Comparison of ENCODE assay signal across 8 mouse cellular contexts in the genomic region with DNA sequence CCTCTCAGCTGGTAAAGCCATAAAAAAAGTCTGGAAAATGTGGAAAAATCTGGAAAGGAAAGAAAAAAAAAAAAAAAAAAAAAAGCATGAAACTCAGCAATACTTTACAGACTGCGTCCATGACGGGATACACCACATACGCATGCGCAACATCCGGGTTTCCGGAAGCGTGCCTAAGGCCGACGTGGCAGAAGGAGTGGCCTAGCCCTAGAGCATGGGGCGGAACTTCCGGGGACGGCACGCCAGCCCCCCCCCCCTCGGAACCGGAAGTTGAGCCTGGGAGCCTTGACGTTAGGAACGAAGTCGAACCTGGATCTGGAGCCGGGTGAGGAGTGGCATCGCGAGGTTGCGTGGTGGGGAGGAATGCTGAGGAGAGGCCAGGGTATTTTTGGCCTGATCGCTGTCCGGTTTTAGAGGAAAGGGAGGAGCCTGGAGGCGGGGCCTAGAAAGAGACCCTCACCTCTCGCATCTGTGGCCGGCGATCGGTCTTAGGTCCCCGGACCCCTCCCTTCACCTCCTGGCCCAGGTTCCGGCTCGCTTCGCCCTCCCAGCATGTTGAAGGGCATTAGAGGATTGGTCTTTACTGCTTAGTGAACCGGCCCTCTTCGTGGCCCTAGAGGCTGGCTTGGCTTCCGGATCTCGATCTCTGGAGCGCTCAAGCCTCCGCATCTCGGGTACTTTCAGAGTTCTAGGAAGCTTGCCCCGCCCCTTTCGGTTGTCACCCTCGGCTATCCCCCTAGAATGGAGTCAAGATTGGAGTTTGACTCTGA. TPM values are rescaled to one million over a fixed set of nuclear protein-coding genes. Genes with fewer than 3 reads are reported as not detected.
DNase-seq lines count a peak whose midpoint lies in the region; ATAC-seq and TF ChIP-seq lines count a peak whose summit lies in the region.

TSS of gene Sec24c (plus strand) at position 245 of the 770 bp plus-strand sequence.

- ATAC-seq in forebrain, embryonic 15.5 days (replicated peaks), result peak; percentile 96
- peak; percentile 95 for ATAC-seq in neutrophil, adult 5-6 weeks (ENCODE audit: extremely low read depth, insufficient number of reproducible peaks, low FRiP score, poor library complexity, severe bottlenecking)

- intact Hi-C loops in heart, postnatal 25 days (cut with DNase I), result loop anchor here (2.0 kb wide), 1 partner anchor 19 kb away; no protein-coding TSS in a partner anchor

- peaks cover 15% of the 10 kb centered on the region for H3K36me3 ChIP-seq in ES-E14 (ENCODE audit: control insufficient read depth, insufficient read depth, low read length, poor library complexity, severe bottlenecking)
- H3K36me3 ChIP-seq in forebrain, embryonic 15.5 days, result peaks cover 32% of the 10 kb centered on the region

- in situ Hi-C loops in ES-E14 (cut with MboI; ENCODE audit: low sequenced_read_pairs in 2 of 2, unreplicated experiment in 2 of 2), result no loop called here

- TF ChIP-seq POLR2A in lung, adult 2 months (IDR thresholded peaks at IDR 0.05; ENCODE audit: borderline replicate concordance, extremely low read depth, low read depth, low read length), result peak; percentile 88; the same call in 1 of the 2 replicates

- peak; percentile 100 for DNase-seq in ES-E14 (ENCODE audit: low read depth, low spot score)
- DNase-seq in cerebellum, adult 11-12 months, result peak; percentile 97
- DNase-seq in heart, postnatal 25 days (ENCODE audit: low spot score), result peak; percentile 92
- peak; percentile 93 to 96 for DNase-seq in layer of hippocampus, adult 18-20 months (ENCODE audit: low spot score in 2 of 2)
- peak; percentile 98 for DNase-seq in lung, adult 2 months
- DNase-seq in thymus, adult 18-20 months, result peak; percentile 94 to 96

- peak within 1 kb of the TSS; percentile 84 for H3K27ac ChIP-seq in ES-E14 (ENCODE audit: insufficient read depth, low read depth, low read length, poor library complexity, severe bottlenecking)
- H3K27ac ChIP-seq in forebrain, embryonic 15.5 days (replicated peaks), result peak within 1 kb of the TSS; percentile 83

- H3K4me1 ChIP-seq in ES-E14 (ENCODE audit: control insufficient read depth in 2 of 2, insufficient read depth in 2 of 2, low read length in 2 of 2, poor library complexity in 1 of 2), result 0 out of 4 replicates have a peak, but pooled peaks cover 0 to 2% of the 10 kb centered on the region in 2 experiments
- H3K4me1 ChIP-seq in forebrain, embryonic 15.5 days, result peaks cover 20% of the 10 kb centered on the region
- peaks cover 3% of the 10 kb centered on the region for H3K4me1 ChIP-seq in lung, adult 2 months (ENCODE audit: control insufficient read depth, insufficient read depth, low read length)

- H3K4me3 ChIP-seq in ES-E14 (ENCODE audit: insufficient read depth in 1 of 2, low read depth in 1 of 2, low read length in 2 of 2, poor library complexity in 1 of 2, severe bottlenecking in 1 of 2), result peak within 1 kb of the TSS; percentile 89 to 92
- peak within 1 kb of the TSS; percentile 85 for H3K4me3 ChIP-seq in forebrain, embryonic 15.5 days
- H3K4me3 ChIP-seq in lung, adult 2 months (replicated peaks; ENCODE audit: extremely low read depth, low read depth, low read length), result peak within 1 kb of the TSS; percentile 90

- no peak for TF ChIP-seq CTCF in lung, adult 2 months (IDR thresholded peaks at IDR 0.05; ENCODE audit: insufficient read depth, low read length)

- H3K27me3 ChIP-seq in forebrain, embryonic 15.5 days, result no peaks in the 10 kb centered on the region; the same call in 1 of the 2 replicates

- no peaks in the 10 kb centered on the region for H3K9me3 ChIP-seq in ES-E14 (ENCODE audit: control insufficient read depth, insufficient read depth, low read depth, low read length)
- H3K9me3 ChIP-seq in forebrain, embryonic 15.5 days, result no peaks in the 10 kb centered on the region

- H3K9ac ChIP-seq in ES-E14 (ENCODE audit: insufficient read depth, low read depth, low read length, poor library complexity, severe bottlenecking), result peak within 1 kb of the TSS; percentile 88
- peak within 1 kb of the TSS; percentile 80 for H3K9ac ChIP-seq in forebrain, embryonic 15.5 days (replicated peaks)

- 3% methylated on average over 43 of the region's 43 CpGs for WGBS in forebrain, embryonic 15.5 days
- WGBS in lung, adult 2 months, result under 1% methylated on average over 43 of the region's 43 CpGs

- peak within 1 kb of the TSS; percentile 83 for H3K4me2 ChIP-seq in forebrain, embryonic 15.5 days (replicated peaks)

TF ChIP-seq in ES-E14, 5 proteins besides CTCF, POLR2A, EP300 and RAD21:
- no peak for TF ChIP-seq ZC3H11A (IDR thresholded peaks at IDR 0.05; ENCODE audit: borderline replicate concordance, low read depth, low read length)
- TF ChIP-seq ZNF384 (IDR thresholded peaks at IDR 0.05; ENCODE audit: low read depth, low read length), result peak; percentile 96
- TF ChIP-seq HCFC1 (IDR thresholded peaks at IDR 0.05; ENCODE audit: borderline replicate concordance, insufficient read depth, low read length), result peak; percentile 75
- peak; percentile 64 for TF ChIP-seq MAFK (IDR thresholded peaks at IDR 0.05; ENCODE audit: insufficient read depth, low read depth, low read length)
TF ChIP-seq in ES-E14: peak in this region for 3.

RNA-seq across cellular contexts. Expression of gene Sec24c, which starts in this region (rescaled TPM):
- total RNA-seq in ES-E14 (2012; rRNA removed), result 104 TPM in 2 replicates
- 83.9 and 85.5 TPM in 2 replicates for polyA plus RNA-seq in forebrain, embryonic 15.5 days (2015; fragmentation: Nextera tagmentation; extraction: Ambion mirVana)
- 100 to 1,000 TPM in 1 of 2 experiments, 10 to 100 TPM in 1; 96.8 to 107 TPM for total RNA-seq in heart, postnatal 25 days (2021)
- 100 to 1,000 TPM in 1 of 2 experiments, 10 to 100 TPM in 1; 97.2 to 109 TPM for total RNA-seq in layer of hippocampus, adult 18-20 months (2021)
- 175 TPM in 2 replicates for polyA plus RNA-seq in lung, adult 2 months (2012; rRNA removed)
- 188 and 209 TPM in 2 replicates for total RNA-seq in neutrophil, adult 5-6 weeks (2017)

Comparison
In these comparisons a context has a peak if more than half of its experiments do, and no peak if none do; other contexts are left out.
1. Peak in every context shown above with its lines: DNase-seq, ATAC-seq, H3K4me3 ChIP-seq and H3K27ac ChIP-seq.